Mouse (Mus musculus): ENCODE measurements around the gene Gm49383.

Gm49383 gene

DNA sequence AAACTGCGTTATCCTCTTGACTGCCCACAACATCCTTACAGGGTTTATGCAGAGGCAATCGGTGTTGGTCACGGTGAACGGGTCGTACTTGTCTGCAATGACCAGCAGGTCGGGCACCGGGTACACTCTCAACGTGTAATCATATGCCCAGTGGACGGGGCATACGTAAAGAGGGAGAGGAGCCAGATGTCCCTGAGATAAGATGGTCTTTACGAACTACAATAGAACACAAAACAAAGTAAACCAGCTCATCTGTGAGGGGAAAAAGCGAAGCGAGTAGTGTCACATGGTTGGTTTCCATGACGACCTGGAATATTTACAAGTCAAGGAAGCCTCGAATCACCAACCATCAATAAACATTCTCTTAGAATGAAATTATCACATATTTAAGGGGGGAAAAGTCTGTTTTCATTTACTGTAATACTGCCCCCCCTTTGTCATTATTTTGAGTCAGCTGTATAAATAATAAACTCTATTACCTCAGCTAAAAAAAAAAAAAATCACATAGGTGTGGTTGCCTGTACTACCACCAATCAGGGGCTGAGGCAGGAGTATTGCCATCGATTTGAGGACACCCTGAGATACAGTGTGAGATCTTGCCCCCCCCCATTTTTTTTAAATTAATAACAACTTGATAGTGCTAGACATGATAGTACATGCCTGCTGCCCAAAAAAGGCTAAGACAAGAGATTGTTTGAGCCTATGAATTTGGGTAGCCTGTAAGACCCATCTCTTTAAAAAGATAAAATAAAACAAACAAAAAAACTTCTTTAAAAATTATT, 7.3 kb upstream of the Gm49383 start, which contains the start of gene Gm49384:
Gene Gm49384, minus strand, starts transcription at position 216 of the 782 bp plus-strand sequence.
- ATAC-seq (ENCODE audit: insufficient number of reproducible peaks, low FRiP score, low TSS enrichment), result no peak

GRCm38 (mm10) chr12:69198985-69199384, 2.1 kb upstream of the Gm49383 start:
- no peak for ATAC-seq (ENCODE audit: insufficient number of reproducible peaks, low FRiP score, low TSS enrichment)

GRCm38 (mm10) chr12:69198164-69198535, 1.2 kb upstream of the Gm49383 start, which contains the start of gene Dnaaf2:
Gene Dnaaf2 (minus strand): TSS chr12:69198429.
- ATAC-seq (ENCODE audit: insufficient number of reproducible peaks, low FRiP score, low TSS enrichment), result peak; percentile 26; the same call in 1 of the 2 replicates

DNA sequence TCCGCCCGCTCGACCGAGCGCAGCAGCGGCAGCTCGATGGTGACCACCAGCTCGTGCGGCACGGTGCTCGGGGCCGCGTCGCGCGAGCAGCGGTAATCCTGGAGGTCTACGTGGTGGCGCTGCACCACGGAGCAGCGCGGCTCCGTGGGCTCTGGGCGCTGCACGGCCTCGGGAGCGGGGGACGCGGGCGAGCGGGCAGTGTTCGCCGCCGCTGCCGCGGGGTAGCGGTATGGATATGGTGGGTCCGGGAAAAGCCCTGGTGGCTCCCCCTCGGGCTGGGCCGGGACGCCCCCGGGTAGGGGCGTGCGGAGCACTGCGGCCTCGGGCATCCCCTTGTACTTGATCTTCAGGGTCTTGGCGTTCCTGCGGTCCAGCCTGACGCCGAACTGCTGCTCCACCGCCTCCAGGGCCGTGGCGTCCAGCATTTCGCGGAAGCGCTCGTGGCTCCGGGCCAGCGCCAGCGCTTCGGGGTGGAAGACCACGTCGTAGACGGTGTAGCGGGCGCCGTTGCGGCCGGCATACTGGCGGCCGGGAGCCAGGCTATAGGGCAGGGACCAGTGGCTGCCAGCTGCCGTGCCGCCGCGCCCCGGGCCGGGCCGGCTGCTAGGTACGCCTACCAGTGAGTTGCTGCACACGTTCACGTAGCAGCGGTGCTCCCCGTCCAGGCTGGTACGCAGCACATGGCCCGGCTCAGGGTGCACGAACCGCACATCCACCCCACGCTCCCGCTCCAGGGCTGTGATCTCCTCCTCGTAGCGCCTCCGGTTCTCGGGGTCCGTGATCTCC, 667 bp upstream of the Gm49383 start:
- peak; percentile 54 for ATAC-seq (ENCODE audit: insufficient number of reproducible peaks, low FRiP score, low TSS enrichment)

- ATAC-seq (ENCODE audit: insufficient number of reproducible peaks, low FRiP score, low TSS enrichment), result no peak
These were observed 4.3 kb downstream of the Gm49383 start for GRCm38 (mm10) chr12:69192637-69193036.

DNA sequence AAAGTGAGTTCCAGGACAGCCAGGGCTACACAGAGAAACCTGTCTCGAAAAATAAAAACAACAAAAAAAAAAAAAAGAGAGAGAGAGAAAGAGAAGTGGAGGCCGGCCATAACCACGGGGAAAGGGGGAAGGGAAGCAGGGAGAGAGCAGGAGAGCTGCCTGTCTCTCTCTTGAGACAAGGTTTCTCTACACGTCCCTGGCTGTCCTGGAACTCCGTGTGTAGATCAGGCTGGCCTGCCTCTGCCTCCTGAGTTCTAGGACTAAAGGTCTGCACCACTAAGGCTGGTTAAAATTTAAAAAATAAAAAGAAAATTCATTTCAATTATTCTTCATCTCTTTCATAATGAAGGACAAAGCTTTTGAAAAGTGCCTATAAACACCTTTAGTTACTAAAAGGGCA, 5.5 kb downstream of the Gm49383 start:
- ATAC-seq (ENCODE audit: insufficient number of reproducible peaks, low FRiP score, low TSS enrichment), result no peak

DNA sequence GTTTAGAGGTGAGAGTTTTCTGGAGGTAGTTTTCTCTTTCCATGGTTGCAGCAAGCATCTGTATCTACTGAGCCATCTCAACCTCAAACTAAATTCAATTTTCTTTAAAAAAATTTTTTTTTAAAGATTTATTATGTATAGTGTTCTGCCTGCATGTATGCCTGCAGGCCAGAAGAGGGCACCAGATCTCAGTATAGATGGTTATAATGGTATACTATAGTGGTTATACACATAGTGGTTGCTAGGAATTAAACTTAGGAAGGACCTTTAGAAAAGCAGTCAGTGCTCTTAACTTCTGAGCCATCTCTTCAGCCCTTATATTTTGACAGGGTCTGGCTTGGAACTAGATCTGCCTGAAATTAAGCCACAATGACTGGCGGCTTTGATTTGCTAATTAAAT, 6.4 kb downstream of the Gm49383 start:
- ATAC-seq (ENCODE audit: insufficient number of reproducible peaks, low FRiP score, low TSS enrichment), result no peak

DNA sequence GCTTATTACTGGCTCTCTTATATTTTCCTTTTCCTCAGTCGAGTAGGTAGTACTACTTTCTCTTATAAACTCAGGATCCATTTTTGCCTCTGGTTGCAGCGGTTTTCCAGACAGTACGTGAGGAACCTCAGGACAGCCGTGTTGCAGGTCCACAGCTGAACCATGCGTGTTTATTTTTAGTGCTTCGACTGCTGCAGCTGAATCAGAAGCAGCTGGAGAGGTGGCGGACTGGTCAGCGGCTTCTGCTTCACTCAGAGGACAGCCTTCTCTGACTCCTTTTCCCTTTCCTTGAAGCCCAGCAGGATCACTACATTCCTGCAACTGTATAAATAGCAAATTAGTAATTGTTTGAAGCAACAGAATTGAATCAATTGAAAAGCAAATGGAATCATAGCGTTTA, 6.8 kb downstream of the Gm49383 start:
- no peak for ATAC-seq (ENCODE audit: insufficient number of reproducible peaks, low FRiP score, low TSS enrichment)

GRCm38 (mm10) chr12:69186811-69187471, 10.0 kb downstream of the Gm49383 start:
- no peak for ATAC-seq (ENCODE audit: insufficient number of reproducible peaks, low FRiP score, low TSS enrichment)

- ATAC-seq (ENCODE audit: insufficient number of reproducible peaks, low FRiP score, low TSS enrichment), result no peak
These were observed 11.5 kb downstream of the Gm49383 start for GRCm38 (mm10) chr12:69185371-69185770.

GRCm38 (mm10) chr12:69184342-69185295, 12.3 kb downstream of the Gm49383 start:
- ATAC-seq (ENCODE audit: insufficient number of reproducible peaks, low FRiP score, low TSS enrichment), result peak; percentile 37; the same call in 1 of the 2 replicates

- ATAC-seq (ENCODE audit: insufficient number of reproducible peaks, low FRiP score, low TSS enrichment), result peak; percentile 99
These were observed 13.2 kb downstream of the Gm49383 start, which contains the start of the genes Rpl36al and Mgat2 for GRCm38 (mm10) chr12:69183583-69184308. Gene Rpl36al (minus strand): TSS chr12:69184083. Gene Mgat2 (plus strand): TSS chr12:69184157.

GRCm38 (mm10) chr12:69181800-69182199, 15.1 kb downstream of the Gm49383 start:
- ATAC-seq (ENCODE audit: insufficient number of reproducible peaks, low FRiP score, low TSS enrichment), result no peak

- ATAC-seq (ENCODE audit: insufficient number of reproducible peaks, low FRiP score, low TSS enrichment), result no peak
These were observed 17.5 kb downstream of the Gm49383 start for GRCm38 (mm10) chr12:69179371-69179770.

GRCm38 (mm10) chr12:69177526-69177925, 19.4 kb downstream of the Gm49383 start:
- ATAC-seq (ENCODE audit: insufficient number of reproducible peaks, low FRiP score, low TSS enrichment), result no peak

GRCm38 (mm10) chr12:69175975-69176374, 20.9 kb downstream of the Gm49383 start:
- no peak for ATAC-seq (ENCODE audit: insufficient number of reproducible peaks, low FRiP score, low TSS enrichment)

GRCm38 (mm10) chr12:69171307-69171706, 25.6 kb downstream of the Gm49383 start:
- no peak for ATAC-seq (ENCODE audit: insufficient number of reproducible peaks, low FRiP score, low TSS enrichment)

DNA sequence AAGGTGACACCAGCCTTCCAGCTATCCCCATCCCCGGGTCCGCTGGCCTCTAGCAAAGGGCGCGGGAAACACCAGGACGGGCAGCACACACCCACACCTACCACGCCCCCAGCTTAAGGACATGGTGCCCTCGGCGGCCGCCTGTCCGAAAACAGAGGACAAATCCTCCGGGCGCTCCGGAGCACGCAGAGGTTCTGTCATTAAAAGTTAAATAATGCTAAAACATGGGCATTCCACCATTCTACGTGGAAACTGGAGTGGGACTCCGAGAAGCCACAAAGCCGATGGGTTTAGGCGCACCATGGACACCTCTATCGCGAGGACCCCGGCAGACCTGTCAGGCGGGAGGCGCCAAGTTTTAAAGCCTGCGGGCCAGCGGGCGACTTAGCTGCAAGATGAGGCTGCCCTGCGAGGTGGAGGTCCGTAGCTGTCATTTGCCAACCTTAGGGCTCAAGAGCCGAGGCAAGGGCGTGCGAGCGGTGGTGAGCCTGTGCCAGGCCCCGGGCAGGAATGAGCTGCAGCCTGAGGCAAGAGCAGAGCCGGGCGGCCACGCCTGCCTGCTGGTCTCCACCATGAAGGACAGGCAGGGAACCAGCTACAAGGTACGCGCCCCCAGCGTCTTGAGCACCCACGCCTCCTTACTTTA, 28.3 kb downstream of the Gm49383 start, which contains the start of gene Lrr1:
Gene Lrr1, plus strand, starts transcription at position 354 of the 646 bp plus-strand sequence.
- ATAC-seq (ENCODE audit: insufficient number of reproducible peaks, low FRiP score, low TSS enrichment), result peak; percentile 89
